ENCODE assay signal across 9 mouse cellular contexts in genomic region chr12:30596818-30597407, GRCm38 (mm10). TPM values are rescaled to one million over a fixed set of nuclear protein-coding genes. Genes with fewer than 3 reads are reported as not detected.
DNase-seq lines count a peak whose midpoint lies in the region; TF ChIP-seq lines count a peak whose summit lies in the region.
"Had no signal": no experiment of that assay in that cellular context is flagged by ENCODE, and none has a peak within 500 bp of the region (broad histone marks: within the 10 kb centered on the region; RNA-seq: fewer than 3 reads in every experiment).

No protein-coding gene starts in this region.

- no peak overlapping the region for H3K27ac ChIP-seq in heart, embryonic 10.5 days
- no peak overlapping the region for H3K27ac ChIP-seq in small intestine, adult 2 months (ENCODE audit: insufficient read depth, low read depth, low read length)

- no peak overlapping the region for H3K4me3 ChIP-seq in heart, embryonic 10.5 days
- H3K4me3 ChIP-seq in small intestine, adult 2 months (ENCODE audit: low read depth, low read length), result no peak overlapping the region
- H3K4me3 ChIP-seq: megakaryocyte, embryonic 14.5 days had no signal

- peaks cover 4% of the 10 kb centered on the region; the same call in 1 of the 2 replicates for H3K36me3 ChIP-seq in heart, embryonic 10.5 days
- no peaks in the 10 kb centered on the region for H3K36me3 ChIP-seq in small intestine, adult 2 months (ENCODE audit: control insufficient read depth, insufficient read depth, low read length)

- 40% methylated on average over 8 of the region's 8 CpGs for WGBS in heart, embryonic 10.5 days
- WGBS in small intestine, adult 2 months, result 34% methylated on average over 8 of the region's 8 CpGs

- peaks cover 4% of the 10 kb centered on the region; the same call in 1 of the 2 replicates for H3K27me3 ChIP-seq in heart, embryonic 10.5 days (ENCODE audit: insufficient read depth, poor library complexity, severe bottlenecking)
- H3K27me3 ChIP-seq in small intestine, adult 2 months (ENCODE audit: control insufficient read depth, insufficient read depth, low read length), result no peaks in the 10 kb centered on the region

- DNase-seq in heart, adult 18-20 months, result peak; percentile 44 to 64
- DNase-seq in heart, embryonic 10.5 days (ENCODE audit: low spot score), result no peak
- DNase-seq in ZHBTc4 (ENCODE audit: low read depth, low spot score), result peak; percentile 84
- DNase-seq in embryo, embryonic 10 days (ENCODE audit: low spot score), result peak; percentile 79
- peak; percentile 9 for DNase-seq in heart, postnatal 25 days (ENCODE audit: low spot score)
- DNase-seq in layer of hippocampus, adult 9-10 months (ENCODE audit: low spot score), result peak; percentile 37
- DNase-seq in mesoderm, embryonic 11.5 days (ENCODE audit: low read depth, low spot score), result peak; percentile 70

- peak; percentile 78; the same call in 1 of the 2 replicates for TF ChIP-seq CTCF in small intestine, adult 2 months (IDR thresholded peaks at IDR 0.05; ENCODE audit: extremely low read depth, insufficient read length, insufficient replicate concordance, low read depth, low read length)

- H3K4me1 ChIP-seq in heart, embryonic 10.5 days, result no peaks in the 10 kb centered on the region
- no peaks in the 10 kb centered on the region for H3K4me1 ChIP-seq in small intestine, adult 2 months (ENCODE audit: control insufficient read depth, insufficient read depth, insufficient read length, low read length)
- H3K4me1 ChIP-seq: megakaryocyte, embryonic 14.5 days had no signal

- intact Hi-C loops in heart, postnatal 25 days (cut with DNase I), result loop anchor here (1.0 kb wide), 2 partner anchors 293 to 408 kb away; no protein-coding TSS in a partner anchor

- H3K9me3 ChIP-seq in heart, embryonic 10.5 days, result no peaks in the 10 kb centered on the region
- H3K9me3 ChIP-seq: megakaryocyte, embryonic 14.5 days had no signal

- no peak for TF ChIP-seq POLR2A in small intestine, adult 2 months (IDR thresholded peaks at IDR 0.05; ENCODE audit: low read depth, low read length)

RNA-seq across cellular contexts. Expression of gene Tmem18, which starts 12.7 kb away (rescaled TPM):
- 1 to 10 TPM; 9.5 to 9.6 TPM for total RNA-seq in heart, adult 18-20 months (2021)
- 15.3 and 15.6 TPM in 2 replicates for polyA plus RNA-seq in heart, embryonic 10.5 days (2016; fragmentation: Nextera tagmentation; extraction: Ambion mirVana)
- total RNA-seq in heart, postnatal 25 days (2021), result 10 to 100 TPM; 10.4 to 10.8 TPM
- polyA plus RNA-seq in small intestine, adult 2 months (2012; rRNA removed), result 4.1 and 5.1 TPM in 2 replicates
